14 mouse cellular contexts compared by ENCODE assay signal in genomic region chr16:39532770-39533169, GRCm38 (mm10).
"Had no signal": no experiment of that assay in that cellular context is flagged by ENCODE, and none has a peak within 500 bp of the region (broad histone marks: within the 10 kb centered on the region; RNA-seq: fewer than 3 reads in every experiment).

No protein-coding gene starts in this region.

- H3K9ac ChIP-seq: limb, embryonic 13.5 days; liver, embryonic 14.5 days had no signal

- DNase-seq: kidney, adult 18-20 months; kidney, postnatal 10 days; kidney, postnatal 4 days; lung, adult 2 months; lung, postnatal 36 days; midbrain, embryonic 14.5 days; right cerebral cortex, adult 18-20 months; right cerebral cortex, postnatal 25 days; thymus, postnatal 4 days had no signal

- H3K9me3 ChIP-seq: limb, embryonic 13.5 days had no signal

- H3K27me3 ChIP-seq: limb, embryonic 13.5 days had no signal

- H3K4me3 ChIP-seq: layer of hippocampus, adult 2 months; limb, embryonic 13.5 days had no signal

- ATAC-seq: lung, postnatal 0 days had no signal

- H3K27ac ChIP-seq: limb, embryonic 13.5 days; liver, embryonic 14.5 days; stomach, postnatal 0 days had no signal

- H3K4me1 ChIP-seq: limb, embryonic 13.5 days had no signal

- H3K4me2 ChIP-seq: limb, embryonic 13.5 days had no signal

- H3K36me3 ChIP-seq: limb, embryonic 13.5 days had no signal
